Mouse (Mus musculus) intestine, embryonic 14.5 days (tissue): ENCODE results near the gene Gm4559. TPM values are rescaled to one million over a fixed set of nuclear protein-coding genes. Genes with fewer than 3 reads are reported as not detected.
"Not testable (repeated sequence)": the region's sequence is repeated elsewhere in the genome, so short reads cannot be mapped to it uniquely, and the experiment has no call there.

Experiments used
- ATAC-seq: fragments of 200-750 bp; cut with Nextera tagmentation; replicated peaks from 2 replicates; pipeline ENCODE4 v1.8.0; 2017; ENCODE audit warnings: low read depth, moderate number of reproducible peaks, moderate TSS enrichment, moderate library complexity; ENCODE audit not compliant: low FRiP score, low TSS enrichment
- DNase-seq: peaks from one replicate; pipeline ENCODE4 v3.0.0-alpha.2; 2018; ENCODE audit warnings: low spot score
- H3K27ac ChIP-seq: fragments of 300-500 bp; sonication (generic); 2 replicates; pipeline ENCODE4 v1.5.1; 2014; ENCODE audit warnings: low read depth, mild to moderate bottlenecking, control low read depth
- H3K27me3 ChIP-seq: fragments of 300-500 bp; sonication (generic); replicated peaks from 2 replicates; pipeline ENCODE4 v1.6.1; 2014; ENCODE audit warnings: low read length, control low read depth; ENCODE audit not compliant: control insufficient read depth, insufficient read depth
- H3K36me3 ChIP-seq: fragments of 300-500 bp; sonication (generic); 2 replicates; pipeline ENCODE4 v1.6.1; 2014; ENCODE audit warnings: low read length, control low read depth; ENCODE audit not compliant: control insufficient read depth, insufficient read depth
- H3K4me1 ChIP-seq: fragments of 300-500 bp; sonication (generic); replicated peaks from 2 replicates; pipeline ENCODE4 v1.6.1; 2014; ENCODE audit warnings: low read length, control low read depth, mixed read lengths; ENCODE audit not compliant: control insufficient read depth, insufficient read depth
- H3K4me2 ChIP-seq: fragments of 300-500 bp; sonication (generic); 2 replicates; pipeline ENCODE4 v1.6.1; 2014; ENCODE audit warnings: low read length
- H3K4me3 ChIP-seq: fragments of 300-500 bp; sonication (generic); 2 replicates; pipeline ENCODE4 v1.5.1; 2014; ENCODE audit warnings: low read depth, low read length, control low read depth, mixed read lengths
- H3K9ac ChIP-seq: fragments of 300-500 bp; sonication (generic); 2 replicates; pipeline ENCODE4 v1.6.1; 2014; ENCODE audit warnings: mild to moderate bottlenecking, low read length
- H3K9me3 ChIP-seq: fragments of 300-500 bp; sonication (generic); 2 replicates; pipeline ENCODE4 v1.6.1; 2016; ENCODE audit warnings: low read length, control low read depth; ENCODE audit not compliant: control insufficient read depth
- WGBS: fragments of 180-500 bp; shearing (Covaris S2); extraction: QIAGEN DNeasy Blood & Tissue Kit; methylation state at CpG from one replicate; pipeline ENCODE4 v1.1.7; 2014; 5-methylcytosine and 5-hydroxymethylcytosine counted together
- polyA plus RNA-seq: library from polyadenylated mRNA; unstranded; fragments of >200 nt; fragmentation: Nextera tagmentation; extraction: Ambion mirVana; gene quantifications from 2 replicates; pipeline ENCODE4 v1.2.1, GENCODE M21; 2014

Gene Gm4559
- polyA plus RNA-seq, 1 experiment from 2014 or later, result not detected

DNA sequence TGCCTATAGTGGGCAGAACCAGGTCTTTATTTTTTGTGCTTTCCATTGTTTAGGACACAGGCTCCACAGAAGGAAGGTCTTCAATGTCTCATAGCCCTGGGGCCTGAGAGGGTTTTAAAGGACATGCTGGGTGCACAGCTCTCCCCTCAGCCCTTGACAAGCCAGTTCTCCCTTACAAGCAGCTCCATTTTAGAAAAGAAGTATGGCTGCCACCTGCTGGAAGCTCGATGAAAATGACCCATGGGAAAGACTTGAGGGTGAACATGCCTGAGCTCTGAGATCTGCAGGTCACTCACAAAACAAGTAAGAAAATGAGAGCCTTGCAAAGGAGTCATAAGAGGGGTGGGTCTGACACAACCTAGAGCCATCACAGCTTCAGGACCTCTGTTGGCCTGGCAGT lies 24.3 kb downstream of the Gm4559 start:
- Histone ChIP-seq H3K4me3 (no peak overlapping the region), H3K9me3 (no peaks in the 10 kb centered on the region), H3K36me3 (no peaks in the 10 kb centered on the region), H3K27ac (no peak overlapping the region), H3K9ac (no peak overlapping the region), H3K27me3 (no peaks in the 10 kb centered on the region; the same call in 1 of the 2 replicates), H3K4me1 (no peaks in the 10 kb centered on the region), H3K4me2 (no peak overlapping the region)
- 0% methylated on average over 1 of the region's 1 CpGs for WGBS
- ATAC-seq, result no peak
- DNase-seq, result peak; percentile 76

DNA sequence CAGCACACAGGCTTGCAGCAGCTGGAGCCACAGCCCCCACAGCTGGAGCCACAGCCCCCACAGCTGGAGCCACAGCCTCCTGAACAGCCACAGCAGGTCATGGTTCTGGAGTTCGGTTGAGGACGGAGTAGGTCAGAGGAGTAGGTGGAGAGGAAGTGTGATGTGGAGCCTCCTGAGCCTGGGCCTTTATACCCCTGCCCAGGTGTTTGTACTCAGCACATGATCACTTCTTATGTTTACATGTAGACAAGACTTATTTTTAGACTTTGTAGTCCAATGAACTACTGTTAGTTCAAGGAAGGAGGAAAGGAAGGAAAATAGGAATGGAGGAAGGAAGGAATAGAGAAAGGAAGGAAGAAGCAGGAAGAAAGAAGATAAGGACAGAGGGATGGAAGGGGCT lies 33.2 kb downstream of the Gm4559 start, which contains the start of gene Gm40460:
Gene Gm40460 (minus strand): TSS at position 101 of the 400 bp plus-strand sequence.
- Histone ChIP-seq H3K27ac (no peak within 1 kb of the TSS), H3K4me1 (no peaks in the 10 kb centered on the region), H3K9me3 (0 out of 2 replicates have a peak, but pooled peaks cover 4% of the 10 kb centered on the region), H3K4me3 (no peak within 1 kb of the TSS), H3K4me2 (no peak within 1 kb of the TSS), H3K27me3 (no peaks in the 10 kb centered on the region), H3K9ac (no peak within 1 kb of the TSS), H3K36me3 (no peaks in the 10 kb centered on the region)
- 34% methylated on average over 2 of the region's 2 CpGs for WGBS
- ATAC-seq (no peak), DNase-seq (no peak)

DNA sequence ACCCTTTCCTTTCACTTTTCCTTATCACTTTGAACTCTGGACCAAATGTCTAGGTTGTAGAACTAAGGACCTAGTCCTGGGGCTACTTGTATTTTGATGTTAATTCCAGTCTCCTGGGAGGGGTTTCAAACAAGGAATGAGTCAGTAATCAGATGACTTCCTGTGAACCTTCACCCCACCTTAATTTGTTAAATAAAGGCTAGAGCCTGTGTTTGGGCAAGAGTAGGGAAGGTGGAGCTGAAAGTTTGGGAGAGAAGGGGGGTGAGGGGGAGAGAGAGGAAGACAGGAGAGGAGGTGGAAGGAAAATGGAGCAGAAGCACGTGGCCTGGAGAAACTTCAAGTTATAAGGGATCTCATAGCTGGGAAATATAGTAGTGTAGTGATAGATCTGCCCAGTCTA lies 42.6 kb downstream of the Gm4559 start:
- no peaks in the 10 kb centered on the region for H3K36me3 ChIP-seq
- H3K4me3 ChIP-seq, result no peak overlapping the region
- H3K27me3 ChIP-seq, result no peaks in the 10 kb centered on the region
- no peak for DNase-seq
- no peak overlapping the region for H3K4me2 ChIP-seq
- WGBS, result 23% methylated on average over 1 of the region's 1 CpGs
- no peaks in the 10 kb centered on the region for H3K4me1 ChIP-seq
- no peak overlapping the region for H3K9ac ChIP-seq
- H3K27ac ChIP-seq, result no peak overlapping the region
- ATAC-seq, result no peak
- no peaks in the 10 kb centered on the region for H3K9me3 ChIP-seq

DNA sequence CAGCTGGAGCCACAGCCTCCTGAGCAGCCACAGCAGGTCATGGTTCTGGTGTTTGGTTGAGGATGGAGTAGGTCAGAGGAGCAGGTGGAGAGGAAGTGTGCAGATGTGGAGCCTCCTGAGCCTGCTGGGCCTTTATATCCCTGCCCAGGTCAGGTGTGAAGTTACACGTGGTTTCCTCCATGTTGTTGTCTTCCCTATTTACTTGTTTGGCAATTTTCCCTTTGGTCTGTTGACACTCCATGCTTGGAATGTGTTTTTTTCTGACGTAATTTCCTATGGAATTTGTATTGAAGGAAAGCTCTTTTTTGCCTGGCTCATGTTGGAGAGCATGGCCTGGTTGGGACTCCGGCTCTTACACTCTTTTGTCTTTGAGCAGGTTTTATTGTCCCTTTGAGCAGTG lies 44.3 kb downstream of the Gm4559 start, which contains the start of gene Krtap5-5:
Gene Krtap5-5 (minus strand): TSS at position 101 of the 400 bp plus-strand sequence.
- not testable (repeated sequence) for DNase-seq, H3K9me3 ChIP-seq, H3K27me3 ChIP-seq, H3K27ac ChIP-seq, H3K36me3 ChIP-seq, H3K4me1 ChIP-seq, ATAC-seq, H3K9ac ChIP-seq, H3K4me3 ChIP-seq, H3K4me2 ChIP-seq
- WGBS, result 59% methylated on average over 3 of the region's 3 CpGs

DNA sequence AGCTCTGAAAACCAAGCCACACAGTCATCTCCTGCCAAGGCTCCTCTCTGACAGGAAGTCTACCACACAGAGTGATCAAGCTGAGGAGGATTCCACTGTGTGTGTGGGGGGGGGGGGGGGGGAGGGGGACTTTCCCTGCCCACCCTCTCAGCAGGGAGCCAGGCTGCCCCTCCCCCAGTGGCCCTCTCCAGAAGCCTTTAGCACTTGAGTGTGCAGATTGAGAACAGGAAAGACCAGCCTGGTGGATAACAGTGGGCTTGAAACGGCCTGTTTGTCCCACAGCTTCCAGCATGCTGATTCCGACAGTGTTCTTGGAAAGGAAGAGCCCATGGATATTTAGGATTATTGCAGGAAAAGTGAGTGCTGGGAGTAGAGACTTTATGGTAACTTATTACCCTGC lies 49.6 kb downstream of the Gm4559 start:
- 26% methylated on average over 2 of the region's 2 CpGs for WGBS
- Histone ChIP-seq H3K36me3 (no peaks in the 10 kb centered on the region), H3K4me2 (no peak overlapping the region), H3K27me3 (no peaks in the 10 kb centered on the region), H3K27ac (no peak overlapping the region), H3K4me3 (no peak overlapping the region), H3K4me1 (no peaks in the 10 kb centered on the region), H3K9me3 (no peaks in the 10 kb centered on the region), H3K9ac (no peak overlapping the region)
- ATAC-seq, result no peak
- no peak for DNase-seq

Other genes starting within 250 kb of the Gm4559 start
- gene Mob2, start 213.3 kb downstream of the Gm4559 start, polyA plus RNA-seq, result 63.0 and 64.8 TPM in 2 replicates
- gene Dusp8, start 178.5 kb downstream of the Gm4559 start, polyA plus RNA-seq, result 8.1 and 8.8 TPM in 2 replicates
- not detected in 2 replicates for gene Gm45618, start 153.6 kb downstream of the Gm4559 start, polyA plus RNA-seq
- not detected in 2 replicates for gene Gm39115, start 138.3 kb downstream of the Gm4559 start, polyA plus RNA-seq
- gene Gm45337, start 129.8 kb downstream of the Gm4559 start, polyA plus RNA-seq, result not detected in 2 replicates
- not detected in 2 replicates for gene Gm29735, start 117.2 kb downstream of the Gm4559 start, polyA plus RNA-seq
- not detected in 2 replicates for gene Gm4553, start 108.6 kb downstream of the Gm4559 start, polyA plus RNA-seq
- not detected in 2 replicates for gene Krtap5-2, start 98.4 kb downstream of the Gm4559 start, polyA plus RNA-seq
- gene Gm10153, start 84.0 kb downstream of the Gm4559 start, polyA plus RNA-seq, result not detected in 2 replicates
- not detected in 2 replicates for gene Krtap5-3, start 73.0 kb downstream of the Gm4559 start, polyA plus RNA-seq
- gene Gm7579, start 62.5 kb downstream of the Gm4559 start, polyA plus RNA-seq, result not detected in 2 replicates
- gene Krtap5-5, start 44.4 kb downstream of the Gm4559 start, polyA plus RNA-seq, result not detected in 2 replicates
- gene Gm40460, start 33.3 kb downstream of the Gm4559 start, polyA plus RNA-seq, result not detected in 2 replicates
- not detected in 2 replicates for gene Gm2431, start 16.0 kb downstream of the Gm4559 start, polyA plus RNA-seq
- 0.42 TPM in 1 of 2 replicates, not detected in the other for gene Krtap5-1, start 22.8 kb upstream of the Gm4559 start, polyA plus RNA-seq
- gene Krtap5-4, start 29.2 kb upstream of the Gm4559 start, polyA plus RNA-seq, result not detected in 2 replicates
- gene Ifitm10, start 99.4 kb upstream of the Gm4559 start, polyA plus RNA-seq, result 1.7 and 2.1 TPM in 2 replicates
- gene Gm49369, start 108.3 kb upstream of the Gm4559 start, polyA plus RNA-seq, result 0.54 TPM in 1 of 2 replicates, not detected in the other
- 245 and 248 TPM in 2 replicates for gene Ctsd, start 113.7 kb upstream of the Gm4559 start, polyA plus RNA-seq
- gene Syt8, start 160.5 kb upstream of the Gm4559 start, polyA plus RNA-seq, result 1.6 and 3.8 TPM in 2 replicates
- 1.7 and 3.2 TPM in 2 replicates for gene Tnni2, start 167.4 kb upstream of the Gm4559 start, polyA plus RNA-seq
- 145 and 153 TPM in 2 replicates for gene Lsp1, start 186.4 kb upstream of the Gm4559 start, polyA plus RNA-seq
- 1.5 and 2.4 TPM in 2 replicates for gene Tnnt3, start 224.5 kb upstream of the Gm4559 start, polyA plus RNA-seq